Mouse (Mus musculus): ENCODE results near the gene Pigq.

The Pigq gene

GRCm38 (mm10) chr17:25944366-25945163 is at the start of gene Pigq, which contains the start of gene Nhlrc4:
Gene Pigq (minus strand): TSS chr17:25944936.
Gene Nhlrc4 (minus strand): TSS chr17:25944961.
- DNase-seq (ENCODE audit: low read depth, low spot score), result no peak

- DNase-seq (ENCODE audit: low read depth, low spot score), result no peak
Measured at GRCm38 (mm10) chr17:25993489-25993888, 48.8 kb upstream of the Pigq start.

- DNase-seq (ENCODE audit: low read depth, low spot score), result no peak
Measured at GRCm38 (mm10) chr17:25992274-25992673, 47.5 kb upstream of the Pigq start.

GRCm38 (mm10) chr17:25990331-25990730 is 45.6 kb upstream of the Pigq start:
- no peak for DNase-seq (ENCODE audit: low read depth, low spot score)

GRCm38 (mm10) chr17:25985306-25986294 is 40.9 kb upstream of the Pigq start, which contains the start of gene Capn15:
Gene Capn15 (minus strand): TSS chr17:25985796.
- DNase-seq (ENCODE audit: low read depth, low spot score), result peak; percentile 93

GRCm38 (mm10) chr17:25984556-25985305 is 40.0 kb upstream of the Pigq start:
- DNase-seq (ENCODE audit: low read depth, low spot score), result no peak

GRCm38 (mm10) chr17:25984066-25984465 is 39.3 kb upstream of the Pigq start:
- DNase-seq (ENCODE audit: low read depth, low spot score), result no peak

GRCm38 (mm10) chr17:25982913-25983312 is 38.2 kb upstream of the Pigq start:
- DNase-seq (ENCODE audit: low read depth, low spot score), result no peak

GRCm38 (mm10) chr17:25980854-25981253 is 36.1 kb upstream of the Pigq start:
- no peak for DNase-seq (ENCODE audit: low read depth, low spot score)

- DNase-seq (ENCODE audit: low read depth, low spot score), result no peak
Measured at GRCm38 (mm10) chr17:25979829-25980738, 35.3 kb upstream of the Pigq start.

GRCm38 (mm10) chr17:25970954-25971707 is 26.4 kb upstream of the Pigq start:
- DNase-seq (ENCODE audit: low read depth, low spot score), result peak; percentile 35

GRCm38 (mm10) chr17:25970448-25970847 is 25.7 kb upstream of the Pigq start:
- DNase-seq (ENCODE audit: low read depth, low spot score), result peak; percentile 43

GRCm38 (mm10) chr17:25968176-25968575 is 23.4 kb upstream of the Pigq start:
- no peak for DNase-seq (ENCODE audit: low read depth, low spot score)

GRCm38 (mm10) chr17:25967652-25968051 is 22.9 kb upstream of the Pigq start:
- DNase-seq (ENCODE audit: low read depth, low spot score), result no peak

GRCm38 (mm10) chr17:25964271-25964670 is 19.5 kb upstream of the Pigq start:
- no peak for DNase-seq (ENCODE audit: low read depth, low spot score)

GRCm38 (mm10) chr17:25962413-25962905 is 17.7 kb upstream of the Pigq start:
- DNase-seq (ENCODE audit: low read depth, low spot score), result no peak

- DNase-seq (ENCODE audit: low read depth, low spot score), result no peak
Measured at GRCm38 (mm10) chr17:25961566-25961965, 16.8 kb upstream of the Pigq start.

- no peak for DNase-seq (ENCODE audit: low read depth, low spot score)
Measured at GRCm38 (mm10) chr17:25959630-25960467, 15.1 kb upstream of the Pigq start.
